Mouse (Mus musculus) layer of hippocampus, postnatal 14 days (tissue): ENCODE measurements around the gene Tmprss5. TPM values are rescaled to one million over a fixed set of nuclear protein-coding genes. Genes with fewer than 3 reads are reported as not detected.

ENCODE experiments used
- DNase-seq, 2 experiments: peaks; one replicate each; pipeline ENCODE4 v3.0.0; 2021 to 2022; ENCODE audit warnings: low spot score in 2 of 2, mixed read lengths in 1 of 2
- long read RNA-seq, 2 experiments: library from polyadenylated mRNA; stranded (forward); transcript quantifications; one replicate each; pipeline ENCODE4 v2.0.0; 2021
- total RNA-seq, 2 experiments: library from RNA; stranded (reverse); gene quantifications; 2 replicates each; pipeline ENCODE4 v1.2.3; 2021

Gene Tmprss5
- total RNA-seq = 1 to 10 TPM in 1 of 2 experiments, under 1 TPM in 1; 0.65 to 1.3 TPM
- long read RNA-seq, experiment 1, partial matches to known transcripts = 1 of 1 reads
- long read RNA-seq, experiment 1, other reads (novel, unspliced or antisense) = 0 of 1 reads
- long read RNA-seq, experiment 2, partial matches to known transcripts = 1 of 1 reads
- long read RNA-seq, experiment 2, other reads (novel, unspliced or antisense) = 0 of 1 reads

DNA sequence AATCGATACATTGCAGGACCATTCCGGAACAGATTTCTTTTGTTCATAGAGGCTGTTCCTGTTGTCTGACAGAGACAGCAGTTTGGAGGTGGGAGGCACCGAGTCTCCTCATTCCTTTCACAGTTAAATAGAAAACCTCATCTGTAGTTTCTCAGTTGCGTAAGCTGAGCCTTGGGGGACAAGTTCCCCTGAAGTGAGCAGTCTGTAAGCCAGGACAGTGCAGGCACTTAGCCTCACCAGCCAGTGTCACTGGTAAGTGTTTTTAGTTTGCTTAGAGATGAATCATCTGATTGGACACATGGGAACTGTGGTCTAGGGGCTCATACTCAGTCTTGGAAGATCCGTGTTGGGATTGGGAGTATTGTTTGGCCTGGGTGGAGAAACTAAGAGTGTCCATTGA lies at the start of gene Tmprss5:
TSS of gene Tmprss5 (plus strand) at position 154 of the 400 bp plus-strand sequence.
- no peak for DNase-seq

GRCm38 (mm10) chr9:49034764-49035163 lies 46.3 kb upstream of the Tmprss5 start:
- DNase-seq = no peak

- no peak for DNase-seq
Observed at GRCm38 (mm10) chr9:49050901-49051300, 30.2 kb upstream of the Tmprss5 start.

- peak; percentile 57 to 78 for DNase-seq
Observed at GRCm38 (mm10) chr9:49051349-49051748, 29.7 kb upstream of the Tmprss5 start.

DNA sequence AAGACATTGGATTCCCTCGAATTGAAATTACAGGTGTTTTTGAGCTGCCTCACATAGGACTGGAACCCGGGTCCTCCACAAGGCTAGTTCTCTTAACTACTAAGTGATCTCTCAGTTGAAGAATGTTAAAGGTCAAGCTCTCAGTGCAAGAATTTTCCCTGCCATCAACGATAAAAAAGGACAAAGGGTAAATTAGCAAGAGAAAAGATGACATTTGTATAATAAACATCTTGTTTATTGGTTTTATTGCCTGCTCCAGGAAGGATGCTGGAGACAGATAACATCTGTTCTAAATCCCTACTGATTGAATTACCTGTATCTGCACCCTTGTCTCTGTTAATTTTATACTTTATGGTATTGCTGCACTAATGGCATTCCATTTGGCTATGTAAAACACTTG lies 27.0 kb upstream of the Tmprss5 start:
- DNase-seq = no peak

GRCm38 (mm10) chr9:49055333-49056205 lies 25.5 kb upstream of the Tmprss5 start, which contains the start of gene Zw10:
Gene Zw10 (plus strand): TSS chr9:49055613.
- DNase-seq = peak; percentile 88 to 95

- DNase-seq = no peak
Observed at GRCm38 (mm10) chr9:49076847-49077246, 4.2 kb upstream of the Tmprss5 start.

DNA sequence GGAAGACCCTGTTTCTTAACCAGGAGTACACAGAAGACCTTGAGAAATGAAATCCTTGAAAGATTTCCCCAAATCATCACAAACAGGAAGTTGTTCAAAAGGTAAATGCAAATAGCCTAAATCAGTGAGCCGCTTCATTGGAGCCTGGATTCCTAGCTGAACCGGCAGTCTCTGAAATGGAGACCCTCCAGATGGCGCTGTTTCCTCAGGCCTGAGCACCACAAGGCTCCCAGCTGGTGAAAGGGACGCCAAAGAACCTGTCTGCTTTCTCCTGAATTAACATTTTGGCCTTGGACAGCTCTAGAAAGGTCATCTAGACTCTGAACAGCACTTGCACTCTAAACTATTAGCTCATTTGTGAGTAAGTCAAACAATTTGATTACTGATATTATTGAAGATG lies 501 bp downstream of the Tmprss5 start:
- peak; percentile 76 to 85 for DNase-seq

GRCm38 (mm10) chr9:49087317-49087716 lies 6.3 kb downstream of the Tmprss5 start:
- DNase-seq = no peak

DNA sequence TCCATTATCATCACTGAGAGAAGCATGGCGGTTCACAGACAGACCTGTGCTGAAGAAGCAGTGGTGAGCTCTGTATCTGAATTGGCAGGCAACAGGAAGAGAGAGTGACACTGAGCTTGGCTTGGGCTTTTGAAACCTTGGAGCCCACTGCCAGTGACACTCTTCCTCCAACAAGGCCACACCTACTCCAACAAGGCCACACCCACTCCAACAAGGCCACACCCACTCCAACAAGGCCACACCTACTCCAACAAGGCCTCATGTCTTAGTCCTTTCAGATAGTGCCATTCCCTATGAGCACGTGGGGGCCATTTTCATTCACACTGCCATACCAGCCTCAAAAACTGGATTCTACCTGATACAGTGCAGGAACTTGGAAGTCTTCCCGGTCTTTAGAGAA lies 17.8 kb downstream of the Tmprss5 start:
- no peak for DNase-seq

DNA sequence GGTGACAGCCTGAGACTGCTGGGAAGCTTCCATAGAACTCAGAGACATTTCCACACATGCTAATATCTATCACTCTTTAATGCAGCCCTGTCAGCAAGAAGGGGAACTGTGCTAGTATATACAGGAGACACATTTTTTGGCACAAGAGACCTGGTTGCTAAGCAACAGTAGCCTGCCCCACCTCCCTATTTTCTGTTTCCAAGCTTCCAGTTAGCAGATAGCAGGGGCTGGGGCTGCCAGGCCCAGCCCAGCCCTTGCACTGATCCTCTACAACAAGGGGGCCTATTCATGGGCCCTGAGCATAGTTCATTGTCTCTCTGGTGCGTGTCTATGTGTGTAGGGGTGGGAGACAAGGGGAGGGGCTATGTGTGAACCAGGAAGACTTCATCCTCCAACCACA lies 21.3 kb downstream of the Tmprss5 start:
- peak; percentile 13 to 47 for DNase-seq

DNA sequence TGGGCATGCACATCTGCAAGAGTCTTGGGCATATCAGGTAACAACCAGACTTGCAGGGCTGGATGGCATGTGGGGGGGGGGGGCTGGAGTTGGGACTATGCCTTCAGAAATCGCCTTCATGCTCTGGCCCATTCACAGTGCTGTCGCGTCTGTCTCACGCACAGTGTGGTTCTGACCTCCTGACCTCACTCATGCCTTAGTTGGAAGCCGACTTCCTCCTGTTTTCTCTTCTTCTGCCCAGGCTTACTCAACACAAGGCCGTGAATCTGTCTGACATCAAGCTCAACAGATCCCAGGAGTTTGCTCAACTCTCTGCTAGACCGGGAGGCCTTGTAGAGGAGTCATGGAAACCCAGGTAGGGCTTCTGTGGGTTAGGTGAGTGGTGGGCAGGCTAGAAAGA lies 28.0 kb downstream of the Tmprss5 start:
- DNase-seq = no peak

DNA sequence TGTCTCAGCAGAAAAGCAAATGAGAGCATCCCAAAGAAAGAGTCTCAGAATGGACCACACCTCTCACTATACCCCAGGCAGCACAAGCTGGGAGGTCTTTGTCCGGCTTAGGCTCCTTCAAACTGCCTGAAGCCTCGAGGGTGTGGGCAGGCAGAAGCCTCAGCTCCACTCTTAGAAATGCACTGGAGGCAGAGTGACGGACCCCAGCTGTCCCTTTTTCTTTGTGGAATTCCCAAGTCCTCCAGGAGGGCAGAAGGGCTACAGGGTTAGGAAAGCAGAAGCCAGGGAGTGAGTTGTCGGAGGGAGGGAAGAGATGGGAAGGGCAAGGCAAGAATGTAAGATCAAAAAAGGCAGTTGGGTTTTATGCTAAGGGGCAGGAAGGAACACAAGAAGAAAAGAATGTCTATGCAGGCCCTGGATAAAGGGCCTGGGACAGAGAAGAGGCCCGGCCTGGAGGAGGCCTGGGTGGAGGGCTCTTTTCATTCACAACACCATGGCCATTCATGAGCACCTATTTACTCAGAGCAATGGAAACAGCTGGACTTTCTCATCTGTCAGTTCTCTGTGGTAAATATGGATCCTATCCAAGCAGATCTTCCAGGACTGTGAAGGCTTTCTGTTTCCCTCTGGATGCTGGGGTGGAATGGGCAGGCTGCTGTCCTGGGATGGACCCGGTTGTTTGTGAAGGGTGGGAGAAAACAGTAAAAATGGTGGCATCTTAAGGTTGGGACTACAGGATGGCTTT lies 29.6 kb downstream of the Tmprss5 start:
- no peak for DNase-seq

GRCm38 (mm10) chr9:49111296-49111695 lies 30.2 kb downstream of the Tmprss5 start:
- DNase-seq = no peak

DNA sequence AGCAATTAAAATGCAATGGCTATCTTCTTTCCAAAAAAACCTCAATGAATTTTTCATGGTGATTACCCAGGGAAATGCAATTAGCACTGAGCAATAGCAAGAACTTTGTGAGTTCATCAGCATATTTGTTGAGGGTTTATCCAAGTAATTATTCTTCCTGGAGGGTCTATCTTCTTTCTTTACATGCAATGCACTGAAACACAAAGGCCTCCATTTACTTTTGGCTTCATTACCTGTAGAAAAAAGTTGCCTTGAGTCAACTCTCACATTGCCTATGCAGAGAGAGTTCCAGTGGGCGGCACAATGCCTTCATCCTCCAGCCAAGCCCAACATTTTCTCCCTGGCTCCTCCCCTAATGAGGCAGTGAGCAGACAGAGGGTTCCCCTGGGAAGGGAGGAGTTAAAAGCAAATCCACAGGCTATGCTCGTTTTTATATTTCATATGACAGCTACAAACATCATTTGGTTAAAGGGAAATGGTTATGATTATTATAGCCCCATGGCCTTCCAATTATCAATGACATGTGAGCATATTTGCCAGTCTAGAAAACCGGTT lies 37.3 kb downstream of the Tmprss5 start:
- no peak for DNase-seq

DNA sequence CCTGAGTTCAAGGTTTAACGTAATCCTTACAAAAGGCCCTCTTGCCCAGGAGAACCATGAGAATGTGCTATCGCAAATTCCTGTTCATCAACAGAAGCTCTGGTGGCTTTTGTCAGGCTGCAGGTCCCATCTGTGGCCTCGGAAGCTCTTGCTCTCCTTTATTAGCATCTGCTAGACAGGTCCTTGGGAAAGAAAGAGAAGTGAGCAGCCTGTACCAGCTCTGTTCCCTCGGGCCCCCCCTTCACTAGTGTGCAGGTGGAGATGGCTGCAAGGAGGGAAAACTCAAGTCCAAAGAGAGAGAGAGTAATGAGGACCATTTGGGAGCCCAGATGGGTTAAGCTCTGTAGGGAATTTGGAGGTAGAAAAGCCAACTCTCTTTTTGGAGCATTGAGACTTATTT lies 38.7 kb downstream of the Tmprss5 start:
- peak; percentile 15 to 19 for DNase-seq

DNA sequence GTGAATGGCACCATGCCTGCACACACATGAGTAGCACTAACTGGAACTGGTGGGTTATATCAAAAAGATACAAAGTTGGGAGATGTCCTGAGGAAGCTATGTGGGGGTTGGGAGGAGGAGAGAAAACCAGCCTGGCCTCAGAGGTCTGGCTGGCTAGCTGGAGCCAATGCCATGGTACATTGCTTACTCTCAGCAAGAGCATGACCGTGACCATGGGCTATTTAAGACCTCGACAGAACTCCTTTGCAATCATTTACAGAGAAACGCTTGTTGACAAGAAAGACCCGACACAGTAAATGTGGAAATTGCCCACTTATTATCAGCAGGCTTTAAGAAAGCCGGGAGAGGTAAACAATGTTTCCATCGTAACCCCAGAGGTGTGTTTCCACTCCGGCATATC lies 44.6 kb downstream of the Tmprss5 start:
- DNase-seq = no peak

GRCm38 (mm10) chr9:49130514-49131010 lies 49.5 kb downstream of the Tmprss5 start:
- DNase-seq = no peak

DNA sequence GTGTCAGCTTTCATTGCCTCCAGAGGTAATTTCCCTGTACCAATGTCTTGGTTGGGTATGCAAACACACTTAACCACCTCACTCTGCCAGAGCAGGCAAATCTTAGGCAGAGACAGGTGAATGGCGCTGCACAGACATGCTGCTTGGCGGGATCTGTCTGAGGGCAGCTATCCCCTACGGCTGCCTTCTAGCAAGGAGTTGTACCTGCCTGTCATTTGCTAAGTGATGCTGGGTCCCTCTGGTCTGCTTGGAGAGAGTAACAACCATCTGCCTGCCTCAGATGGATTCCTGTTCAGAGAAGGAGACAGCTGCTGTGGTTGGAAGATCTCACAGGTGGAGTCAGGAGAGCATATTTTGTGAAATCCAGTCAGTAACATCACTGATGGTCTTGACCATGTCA lies 62.8 kb downstream of the Tmprss5 start:
- DNase-seq = no peak

DNA sequence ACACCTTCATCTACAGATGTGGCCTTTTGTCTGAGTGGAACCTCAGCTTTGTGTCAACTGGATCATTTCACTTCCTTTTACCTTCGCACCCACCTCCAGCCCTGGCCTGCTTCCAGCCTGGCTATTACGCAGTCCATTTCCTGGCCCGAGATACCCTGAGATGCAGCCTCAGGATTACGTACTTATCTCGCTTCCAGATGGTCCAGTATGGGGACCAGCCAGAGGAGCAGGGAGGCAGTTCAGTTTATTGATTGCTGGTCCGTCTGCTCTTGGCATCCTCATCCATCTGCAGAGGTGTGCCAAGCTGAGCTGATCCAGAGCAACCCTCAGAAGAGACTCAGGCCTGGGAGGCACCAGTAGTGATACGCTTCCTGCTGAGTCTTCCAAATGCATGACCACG lies 64.7 kb downstream of the Tmprss5 start:
- no peak for DNase-seq

DNA sequence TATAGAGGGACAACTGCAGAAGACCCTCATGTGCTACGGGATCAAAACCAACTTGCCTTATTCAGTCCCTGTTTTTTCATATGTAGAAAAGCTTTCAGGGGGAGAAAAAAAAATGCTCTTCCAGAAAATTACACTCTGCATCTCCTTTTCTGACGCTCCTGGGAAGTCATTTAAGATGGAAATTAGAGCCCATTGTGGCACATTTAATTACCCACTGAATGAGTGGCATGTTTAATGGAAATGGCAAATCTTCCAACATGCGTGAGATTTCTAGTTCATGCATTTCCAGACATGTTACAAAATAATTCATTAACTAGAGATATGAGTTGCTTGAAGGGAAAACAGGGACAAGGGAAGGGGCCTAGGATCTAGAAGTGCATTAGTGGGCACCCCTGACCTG lies 66.0 kb downstream of the Tmprss5 start:
- no peak for DNase-seq
